Mouse (Mus musculus) urinary bladder, adult 18-20 months (tissue): ENCODE measurements around the gene Maea.

Source experiments
- DNase-seq, 2 experiments: peaks; one replicate each; pipeline ENCODE4 v3.0.0; 2022; ENCODE audit warnings: low spot score in 2 of 2, mixed read lengths in 2 of 2

Gene Maea

DNA sequence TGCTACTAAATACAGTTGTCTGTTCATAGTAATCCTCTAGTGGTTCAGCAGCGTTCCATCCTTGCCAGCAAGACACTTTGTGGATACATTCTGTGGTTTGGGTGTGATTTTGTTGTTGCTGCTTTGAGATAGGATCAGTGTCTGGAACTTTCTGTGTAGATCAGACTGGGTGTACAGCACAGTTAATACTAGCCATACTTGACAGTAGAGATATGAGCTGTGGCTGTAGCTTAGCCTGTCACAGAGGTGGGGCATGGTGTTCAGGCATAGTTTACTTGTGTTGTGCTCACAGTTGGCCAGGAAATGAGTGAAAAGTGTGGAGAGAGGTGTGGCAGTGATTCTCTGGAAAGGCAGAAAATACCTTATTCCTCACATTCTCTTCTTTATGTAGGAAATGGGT lies 22.2 kb downstream of the Maea start:
- no peak for DNase-seq

DNA sequence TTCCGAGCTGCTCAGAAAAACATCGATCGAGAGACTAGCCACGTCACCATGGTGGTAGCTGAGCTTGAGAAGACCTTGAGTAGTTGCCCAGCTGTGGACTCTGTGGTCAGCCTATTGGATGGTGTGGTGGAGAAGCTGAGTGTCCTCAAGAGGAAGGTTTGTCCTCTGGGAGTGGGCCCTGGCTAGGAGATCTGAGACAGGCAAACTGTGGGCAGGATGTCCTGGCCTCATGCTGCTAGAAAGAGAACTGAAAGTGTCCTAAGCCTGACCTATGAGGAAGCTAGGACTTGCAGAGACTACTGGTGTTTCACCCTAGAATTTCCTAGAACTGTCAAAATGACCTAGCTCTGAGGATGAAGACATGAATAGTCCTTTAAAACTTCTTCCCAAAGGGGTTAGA lies 23.2 kb downstream of the Maea start:
- DNase-seq = no peak

DNA sequence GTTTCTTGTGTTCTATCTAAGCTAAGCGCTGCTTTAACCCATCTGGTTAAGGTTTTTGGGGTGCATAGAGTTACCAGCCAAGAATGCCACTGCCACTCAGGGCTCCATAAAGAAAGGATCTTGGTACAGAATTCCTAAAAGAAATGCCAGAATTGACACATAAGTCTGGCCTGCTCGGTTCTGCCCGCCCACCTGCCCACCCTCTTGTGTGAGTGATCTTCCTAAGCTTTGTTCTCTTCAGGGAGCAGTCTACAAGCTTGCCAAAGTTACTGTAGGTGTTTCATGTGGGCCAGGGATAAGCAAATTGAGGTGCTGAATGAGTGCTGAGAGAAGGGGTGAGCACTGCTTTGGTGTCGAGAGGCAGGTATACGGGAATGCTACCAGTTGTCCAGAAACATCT lies 28.0 kb downstream of the Maea start:
- no peak for DNase-seq

DNA sequence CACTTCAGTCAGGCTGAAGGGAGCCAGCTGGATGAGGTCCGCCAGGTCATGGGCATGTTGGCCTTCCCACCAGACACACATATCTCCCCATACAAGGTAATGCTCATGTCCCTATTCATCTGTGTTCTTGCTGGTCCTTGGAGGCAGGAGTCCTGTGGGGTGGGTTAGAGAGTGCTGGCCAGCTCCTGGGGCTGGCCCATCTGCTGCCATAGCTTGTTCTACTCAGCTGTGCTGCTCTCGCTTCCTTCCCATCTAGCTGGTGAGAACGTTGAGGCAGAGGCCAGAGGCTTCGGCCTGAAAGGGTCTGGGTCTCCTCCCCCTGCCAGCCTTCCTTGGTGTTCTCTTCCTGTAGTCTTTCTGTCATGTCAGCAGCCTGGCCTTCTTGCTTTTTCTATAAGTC lies 33.3 kb downstream of the Maea start:
- no peak for DNase-seq

DNA sequence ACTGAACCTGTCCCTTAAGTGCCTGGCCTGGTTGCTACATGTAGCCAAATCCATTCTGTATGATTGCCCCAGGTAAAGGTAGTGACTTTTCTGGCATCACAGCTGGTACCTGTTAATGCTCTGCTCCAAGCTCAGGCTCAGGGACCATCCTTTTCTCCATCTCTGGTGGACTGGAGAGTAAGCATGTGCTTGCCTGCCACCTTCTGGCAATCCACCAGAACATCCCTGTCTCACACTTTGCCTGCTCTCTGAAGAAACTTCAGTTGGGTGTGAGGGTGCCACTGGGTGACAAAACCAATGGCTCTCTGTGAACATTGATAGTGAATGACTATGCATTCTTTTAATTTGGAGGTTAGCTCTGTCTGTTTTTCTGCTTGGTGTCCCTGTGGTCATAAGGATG lies 35.8 kb downstream of the Maea start:
- no peak for DNase-seq

DNA sequence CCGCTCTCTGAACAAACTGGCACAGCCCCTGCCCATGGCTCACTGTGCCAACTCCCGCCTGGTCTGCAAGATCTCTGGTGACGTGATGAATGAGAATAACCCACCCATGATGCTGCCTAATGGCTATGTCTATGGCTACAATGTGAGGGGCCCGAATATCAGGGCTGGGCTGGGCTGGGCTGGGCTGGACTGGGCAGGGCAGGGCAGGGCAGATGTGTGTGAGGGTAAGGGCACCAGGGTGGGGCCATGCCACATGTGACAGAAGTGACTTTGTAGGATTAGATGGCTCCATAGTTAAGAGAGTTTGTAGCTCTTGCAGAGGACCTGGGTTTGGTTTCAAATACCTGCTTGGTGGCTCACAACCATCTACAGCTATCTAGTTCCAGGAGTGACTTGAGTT lies 36.4 kb downstream of the Maea start:
- no peak for DNase-seq

DNA sequence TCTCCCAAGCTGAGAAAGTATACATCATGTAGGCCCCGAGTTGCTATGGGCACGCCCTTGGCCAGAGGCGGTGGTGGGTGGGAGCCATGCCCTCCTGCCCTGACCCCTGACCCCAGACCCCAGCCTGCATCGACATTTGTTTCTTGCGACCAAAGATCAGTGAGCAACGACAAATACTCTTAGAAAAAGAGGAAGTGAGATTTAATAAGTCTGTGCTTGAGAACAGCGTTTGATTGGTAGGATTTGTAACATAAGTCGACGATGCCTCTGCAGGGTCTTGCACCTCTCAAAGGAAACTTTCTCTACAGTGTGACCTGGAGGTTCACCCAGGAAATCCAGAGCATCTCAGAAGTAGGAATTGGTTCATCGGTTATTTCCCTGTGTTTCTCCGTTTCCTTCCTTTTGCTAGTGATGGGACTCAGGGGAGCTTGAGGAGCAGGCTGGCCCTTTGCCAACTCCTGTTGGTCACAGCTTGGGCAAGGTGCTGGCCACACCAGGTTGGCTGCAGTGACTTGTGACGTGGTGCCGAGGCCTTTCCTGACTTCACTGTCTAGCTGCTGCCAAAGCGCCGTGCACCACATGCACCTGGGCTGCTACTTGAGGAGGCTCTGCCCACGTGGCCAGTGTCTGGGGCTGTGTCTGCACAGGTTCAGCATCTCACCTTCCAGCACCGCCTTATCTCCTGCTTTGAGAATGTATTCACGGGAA lies 37.2 kb downstream of the Maea start:
- no peak for DNase-seq

DNA sequence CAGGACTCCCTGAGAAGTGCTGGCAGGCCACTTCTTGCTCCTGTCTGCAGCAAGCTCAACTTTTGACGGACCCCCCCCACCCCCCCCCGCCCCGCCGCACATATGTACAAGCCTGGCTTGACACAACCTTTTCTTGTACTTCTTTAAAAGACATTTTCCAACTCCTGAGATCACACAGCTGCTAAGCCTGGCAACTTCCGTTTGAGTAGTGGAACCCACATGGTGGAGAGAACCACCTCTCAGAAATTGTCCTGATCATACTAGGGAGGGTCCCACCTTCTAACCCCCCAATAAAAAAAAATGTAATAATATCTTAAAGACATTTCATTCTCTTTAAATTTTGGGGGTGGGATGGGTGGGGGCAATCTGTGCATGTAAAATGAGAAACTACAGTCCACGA lies 41.9 kb downstream of the Maea start:
- no peak for DNase-seq

DNA sequence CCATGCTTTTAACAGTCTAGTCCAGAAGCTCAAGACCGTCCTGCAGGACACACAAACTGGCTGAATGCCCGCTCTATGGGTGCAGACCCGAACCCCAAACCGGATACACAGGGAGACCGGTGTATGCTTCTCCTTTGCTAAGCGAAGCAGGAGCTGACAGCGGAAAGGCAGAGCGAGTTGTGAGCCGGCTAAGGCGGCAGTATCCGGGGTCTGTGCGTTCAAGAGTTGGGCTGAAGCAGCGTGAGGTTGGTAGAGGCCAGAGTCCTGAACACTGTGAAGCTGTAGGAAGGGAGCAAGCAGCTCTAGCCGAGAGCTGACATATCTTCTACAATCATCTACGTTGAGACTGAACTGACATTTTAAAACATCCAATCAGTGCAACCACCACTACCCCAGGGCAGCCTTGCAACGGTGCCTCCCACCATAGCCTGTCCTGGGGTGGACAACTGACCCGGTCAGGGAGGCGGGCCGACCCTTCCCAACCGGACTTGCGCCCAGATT lies 42.5 kb downstream of the Maea start:
- DNase-seq = peak in 1 of 2 experiments; percentile 20

DNA sequence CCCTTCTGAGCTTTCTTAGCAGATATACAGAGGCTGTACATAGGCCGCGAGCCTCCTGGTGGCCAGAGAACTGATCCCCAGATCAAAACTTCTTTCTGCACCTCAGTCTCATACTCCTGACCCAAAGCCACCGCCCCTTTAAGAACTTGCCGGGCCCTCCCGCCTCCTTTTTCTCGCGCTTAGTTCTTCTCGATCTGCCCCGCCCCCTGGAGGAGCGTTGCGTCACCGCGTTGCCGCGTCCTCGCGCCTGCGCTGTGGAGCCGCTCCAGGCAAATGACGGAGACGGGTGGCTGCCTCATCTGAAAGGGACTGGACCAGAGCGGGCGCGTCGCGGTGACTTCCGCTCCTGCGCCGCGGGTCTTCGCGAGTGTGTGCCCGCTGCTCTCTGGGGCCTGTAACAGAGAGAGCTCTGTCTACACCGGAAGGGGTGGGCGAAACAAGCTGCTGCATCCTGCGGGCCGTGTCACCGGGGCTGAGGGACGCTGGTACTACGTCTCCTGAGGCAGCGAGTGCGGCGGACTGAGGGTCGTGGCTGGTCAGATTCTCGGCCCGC lies 43.1 kb downstream of the Maea start, which contains the start of gene Uvssa:
TSS of gene Uvssa (plus strand) at position 248 of the 553 bp plus-strand sequence.
- peak; percentile 98 to 99 for DNase-seq

DNA sequence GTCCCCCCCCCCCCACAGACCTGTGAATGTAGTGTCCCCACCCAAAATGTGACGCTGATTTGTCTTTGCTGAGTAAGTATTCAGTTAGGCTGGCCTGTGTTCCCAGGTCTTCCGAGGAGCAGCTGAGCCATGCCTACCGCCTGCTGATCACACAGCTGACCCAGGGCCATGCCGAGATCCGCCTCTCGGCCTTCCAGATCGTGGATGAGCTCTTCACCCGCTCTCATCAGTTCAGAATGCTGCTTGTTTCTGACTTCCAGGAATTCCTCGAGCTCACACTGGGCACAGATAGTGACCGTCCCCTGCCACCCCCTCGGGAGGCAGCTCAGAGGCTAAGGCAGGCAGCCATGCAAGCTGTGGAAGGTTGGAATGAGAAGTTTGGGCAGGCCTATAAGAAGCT lies 52.2 kb downstream of the Maea start:
- DNase-seq = no peak

DNA sequence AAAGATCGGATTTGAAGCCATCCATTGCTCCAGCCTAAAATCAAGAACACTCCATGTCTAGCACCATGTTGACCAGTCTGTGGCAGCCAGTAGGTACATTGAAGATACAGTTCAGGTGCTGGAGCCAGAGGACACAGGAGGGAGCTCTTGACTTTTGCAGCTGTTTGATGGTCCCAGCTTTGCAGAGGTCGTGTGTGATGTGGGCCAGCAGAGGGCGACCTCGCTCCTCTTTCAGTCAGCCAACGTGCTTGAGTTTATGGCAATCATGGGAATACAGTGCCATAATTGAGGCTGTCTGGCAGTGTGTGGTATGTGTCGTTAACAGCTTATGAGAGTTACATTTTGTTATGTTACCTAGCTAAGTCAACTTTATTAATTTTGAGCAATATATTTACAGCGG lies 58.5 kb downstream of the Maea start:
- DNase-seq = peak; percentile 30 to 59

DNA sequence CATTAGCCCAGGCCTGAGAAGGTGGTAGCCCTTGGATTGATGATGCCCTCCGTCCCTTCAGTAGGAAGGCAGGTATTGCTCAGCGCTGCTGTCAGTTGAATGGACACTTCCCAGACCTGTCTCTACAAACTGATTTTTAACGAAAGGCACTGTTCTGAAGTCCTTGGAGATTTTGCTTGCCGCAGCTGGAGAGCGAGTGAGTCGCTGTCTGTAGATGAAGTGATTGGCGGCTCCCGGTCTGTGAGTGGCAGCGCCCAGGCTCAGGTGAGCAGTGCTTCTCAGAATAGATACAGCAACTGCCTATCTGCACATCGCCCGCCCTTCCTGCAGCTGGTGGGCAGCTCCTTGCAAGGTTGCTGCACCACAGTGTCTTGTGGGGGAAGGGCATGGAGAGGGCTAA lies 60.4 kb downstream of the Maea start:
- no peak for DNase-seq

DNA sequence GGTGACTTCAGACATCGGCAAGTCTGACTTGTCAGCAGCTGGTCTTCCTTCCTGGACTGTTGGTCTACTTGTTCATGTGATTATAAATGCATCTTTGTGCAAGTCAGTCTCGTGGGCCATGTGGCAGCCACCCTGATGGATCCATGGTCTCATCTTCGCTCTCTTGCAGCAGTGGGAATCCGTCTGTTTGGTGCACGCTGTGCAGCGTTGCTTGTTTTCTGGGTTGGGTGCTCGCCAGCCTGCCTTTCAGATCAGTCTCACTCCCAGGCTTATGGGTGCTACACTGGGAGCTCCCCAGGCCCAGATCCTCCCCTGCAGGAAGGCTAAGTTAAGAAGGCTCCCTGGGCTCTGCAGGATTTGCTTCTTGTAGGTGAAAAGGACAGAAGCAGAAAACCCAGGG lies 61.5 kb downstream of the Maea start:
- DNase-seq = no peak

DNA sequence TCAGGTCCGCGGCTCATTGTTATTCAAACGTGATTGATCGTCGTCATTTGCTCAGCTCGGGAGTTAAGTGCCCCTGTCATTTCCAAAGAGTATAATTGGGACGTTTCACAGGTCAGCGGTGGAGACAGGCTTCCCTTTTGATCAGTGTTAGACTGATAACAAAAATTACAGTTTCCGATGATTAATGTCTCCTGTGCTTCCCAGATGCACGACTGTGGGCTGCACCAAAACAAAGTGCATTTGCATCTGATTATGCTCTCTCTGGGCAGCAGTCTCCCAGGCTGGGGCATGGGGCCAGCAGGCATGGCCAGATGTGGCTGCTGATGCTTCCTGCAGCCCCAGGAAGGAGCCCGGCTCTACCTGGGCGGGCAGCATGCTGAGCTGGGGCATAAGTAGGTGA lies 65.5 kb downstream of the Maea start:
- no peak for DNase-seq

DNA sequence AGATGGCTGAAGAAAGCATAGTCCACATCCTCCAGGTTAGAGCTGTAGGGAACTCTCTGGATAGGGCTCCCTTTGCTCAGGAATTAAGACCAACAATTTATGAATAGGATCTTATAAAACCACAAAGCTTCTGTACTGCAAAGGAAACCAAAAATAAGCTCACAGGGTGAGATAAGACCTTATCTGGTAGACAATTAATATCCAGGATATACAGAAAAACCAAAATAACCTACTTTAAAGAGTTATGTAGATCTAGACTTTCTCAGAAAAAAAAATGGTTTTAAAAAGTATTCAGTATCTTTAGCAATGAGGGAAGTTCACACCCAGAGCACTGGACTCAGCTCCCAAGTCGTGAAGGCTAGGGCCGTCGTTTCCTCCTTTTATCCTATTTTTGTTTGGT lies 85.0 kb downstream of the Maea start:
- no peak for DNase-seq
